Mouse (Mus musculus) cerebral cortex, adult 2 months (tissue): ENCODE results near the gene Kcnk7.

Experiments used
- WGBS: fragments of 180-500 bp; shearing (Covaris S2); methylation state at CpG from one replicate; pipeline ENCODE4 v1.1.7; 2018; 5-methylcytosine and 5-hydroxymethylcytosine counted together

Gene Kcnk7

GRCm38 (mm10) chr19:5756321-5756985 lies 52.3 kb downstream of the Kcnk7 start:
- WGBS: 22% methylated on average over 29 of the region's 29 CpGs
